Mouse (Mus musculus): ENCODE measurements at regions not wholly inside any gene's neighbourhood (a gene's known extent, or its start where the extent isn't known, plus 50 kb on each side); places are given as distances from the start of the nearest gene placed in this dataset.

DNA sequence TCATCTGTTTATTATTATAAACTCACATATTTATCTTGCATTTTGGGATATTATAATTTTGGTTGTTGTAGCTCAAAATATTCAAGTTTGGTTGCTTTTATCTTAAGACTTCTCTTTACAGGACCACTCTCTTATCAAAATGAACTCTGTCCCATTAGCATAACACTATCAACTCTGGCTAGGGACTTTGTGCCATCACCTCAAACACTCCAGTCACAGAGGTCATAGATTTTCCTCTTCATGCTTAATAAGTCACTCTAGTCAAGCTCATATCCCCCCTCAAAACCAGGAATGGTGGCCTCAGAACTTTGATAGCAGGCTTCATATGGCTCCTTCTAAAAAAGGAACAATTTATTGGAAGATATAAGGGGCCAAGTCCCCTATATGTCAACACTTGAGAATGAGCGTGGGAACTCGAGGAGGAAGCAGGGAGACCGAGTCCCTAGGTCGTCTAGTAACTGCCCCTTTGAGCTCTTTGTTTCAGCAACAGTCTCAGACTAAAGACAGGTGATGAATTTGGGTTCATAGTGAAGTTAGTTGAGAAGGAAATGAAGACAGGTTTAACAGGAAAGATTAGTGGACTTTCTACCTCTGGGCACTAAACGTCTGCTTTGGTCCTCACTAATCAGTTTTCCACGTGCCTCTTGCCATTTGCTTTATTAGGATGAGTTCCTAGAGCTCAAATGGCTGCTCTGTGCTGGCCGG lies 565.4 kb upstream of the Pkn2 start:
- TF ChIP-seq CTCF (IDR thresholded peaks at IDR 0.05; ENCODE audit: borderline replicate concordance, insufficient read depth, low read length) (no peak), POLR2A (IDR thresholded peaks at IDR 0.05; ENCODE audit: low read depth, low read length) (no peak)
